Mouse (Mus musculus): ENCODE results near the gene Tshz2. TPM values are rescaled to one million over a fixed set of nuclear protein-coding genes. Genes with fewer than 3 reads are reported as not detected.

Gene Tshz2
- polyA plus RNA-seq, 1 experiment from 2014 or later: 14.8 TPM

DNA sequence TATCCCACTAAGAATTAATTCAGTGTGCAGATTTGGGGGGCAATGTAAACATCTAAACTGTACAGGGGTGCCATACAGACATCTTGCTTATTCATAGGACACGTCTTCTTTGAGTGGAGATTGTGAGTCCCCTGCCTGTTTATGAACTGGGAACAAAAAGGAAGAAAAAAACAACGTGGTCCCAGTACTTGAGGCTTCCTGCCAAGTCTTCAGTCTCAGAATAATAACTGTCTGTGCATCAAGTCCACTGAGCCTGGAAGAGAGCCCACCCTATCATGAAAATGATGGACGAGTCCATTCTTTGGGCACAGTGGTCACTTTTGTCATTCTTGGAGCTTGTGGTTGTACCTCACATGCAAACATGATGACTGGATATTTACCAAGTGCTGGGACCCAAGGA lies 39.1 kb upstream of the Tshz2 start:
- Histone ChIP-seq H3K9ac (ENCODE audit: low read depth, low read length) (no peak overlapping the region), H3K36me3 (ENCODE audit: control insufficient read depth, insufficient read depth, low read length) (no peaks in the 10 kb centered on the region), H3K4me2 (replicated peaks; ENCODE audit: low read depth, low read length) (no peak overlapping the region), H3K27me3 (ENCODE audit: control insufficient read depth, insufficient read depth, low read length) (no peaks in the 10 kb centered on the region), H3K4me1 (ENCODE audit: control insufficient read depth, insufficient read depth, low read length) (no peaks in the 10 kb centered on the region), H3K27ac (ENCODE audit: low read depth, low read length) (no peak overlapping the region), H3K9me3 (ENCODE audit: control insufficient read depth, low read length) (no peaks in the 10 kb centered on the region), H3K4me3 (ENCODE audit: low read length) (no peak overlapping the region)
- 69% methylated on average over 3 of the region's 3 CpGs for WGBS
- no peak for ATAC-seq (ENCODE audit: low FRiP score, low TSS enrichment)

DNA sequence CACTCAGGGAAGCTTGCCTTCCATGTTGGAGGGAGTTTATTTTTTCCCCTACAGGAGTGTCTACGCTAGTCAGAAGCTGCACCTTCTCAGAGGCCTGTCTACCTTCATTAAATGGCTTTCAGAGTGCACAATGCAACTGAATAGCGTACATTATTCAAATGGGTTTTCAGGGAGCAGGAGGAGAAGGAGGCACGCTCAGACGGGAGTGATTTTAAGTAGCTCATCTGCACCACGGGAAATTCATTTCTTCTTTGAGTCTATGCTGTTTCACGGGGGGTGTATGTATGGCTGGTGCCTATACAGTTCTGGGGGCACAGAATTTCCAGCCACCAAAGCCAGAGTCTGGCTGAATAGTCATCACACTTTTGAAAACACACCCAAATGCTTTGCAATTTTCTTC lies 35.5 kb upstream of the Tshz2 start:
- ATAC-seq (ENCODE audit: low FRiP score, low TSS enrichment): no peak
- Histone ChIP-seq H3K9me3 (ENCODE audit: control insufficient read depth, low read length) (no peaks in the 10 kb centered on the region), H3K27me3 (ENCODE audit: control insufficient read depth, insufficient read depth, low read length) (no peaks in the 10 kb centered on the region), H3K4me1 (ENCODE audit: control insufficient read depth, insufficient read depth, low read length) (no peaks in the 10 kb centered on the region), H3K9ac (ENCODE audit: low read depth, low read length) (no peak overlapping the region), H3K4me3 (ENCODE audit: low read length) (no peak overlapping the region), H3K36me3 (ENCODE audit: control insufficient read depth, insufficient read depth, low read length) (no peaks in the 10 kb centered on the region), H3K27ac (ENCODE audit: low read depth, low read length) (no peak overlapping the region), H3K4me2 (replicated peaks; ENCODE audit: low read depth, low read length) (no peak overlapping the region)
- WGBS: 83% methylated on average over 6 of the region's 6 CpGs

- no peak overlapping the region for H3K9ac ChIP-seq (ENCODE audit: low read depth, low read length)
- no peak overlapping the region for H3K4me2 ChIP-seq (replicated peaks; ENCODE audit: low read depth, low read length)
- WGBS: 90% methylated on average over 8 of the region's 8 CpGs
- no peaks in the 10 kb centered on the region for H3K4me1 ChIP-seq (ENCODE audit: control insufficient read depth, insufficient read depth, low read length)
- H3K27ac ChIP-seq (ENCODE audit: low read depth, low read length): no peak overlapping the region
- H3K4me3 ChIP-seq (ENCODE audit: low read length): no peak overlapping the region
- no peaks in the 10 kb centered on the region for H3K36me3 ChIP-seq (ENCODE audit: control insufficient read depth, insufficient read depth, low read length)
- no peaks in the 10 kb centered on the region for H3K27me3 ChIP-seq (ENCODE audit: control insufficient read depth, insufficient read depth, low read length)
- no peak for ATAC-seq (ENCODE audit: low FRiP score, low TSS enrichment)
- no peaks in the 10 kb centered on the region for H3K9me3 ChIP-seq (ENCODE audit: control insufficient read depth, low read length)
Measured at GRCm38 (mm10) chr2:169597971-169598370, 34.8 kb upstream of the Tshz2 start.

- Histone ChIP-seq H3K4me1 (ENCODE audit: control insufficient read depth, insufficient read depth, low read length) (no peaks in the 10 kb centered on the region), H3K27ac (ENCODE audit: low read depth, low read length) (no peak overlapping the region), H3K4me3 (ENCODE audit: low read length) (no peak overlapping the region), H3K4me2 (replicated peaks; ENCODE audit: low read depth, low read length) (no peak overlapping the region), H3K9ac (ENCODE audit: low read depth, low read length) (no peak overlapping the region), H3K9me3 (ENCODE audit: control insufficient read depth, low read length) (no peaks in the 10 kb centered on the region), H3K36me3 (ENCODE audit: control insufficient read depth, insufficient read depth, low read length) (no peaks in the 10 kb centered on the region), H3K27me3 (ENCODE audit: control insufficient read depth, insufficient read depth, low read length) (no peaks in the 10 kb centered on the region)
- no peak for ATAC-seq (ENCODE audit: low FRiP score, low TSS enrichment)
- WGBS: 88% methylated on average over 4 of the region's 4 CpGs
Measured at GRCm38 (mm10) chr2:169599591-169599990, 33.2 kb upstream of the Tshz2 start.

DNA sequence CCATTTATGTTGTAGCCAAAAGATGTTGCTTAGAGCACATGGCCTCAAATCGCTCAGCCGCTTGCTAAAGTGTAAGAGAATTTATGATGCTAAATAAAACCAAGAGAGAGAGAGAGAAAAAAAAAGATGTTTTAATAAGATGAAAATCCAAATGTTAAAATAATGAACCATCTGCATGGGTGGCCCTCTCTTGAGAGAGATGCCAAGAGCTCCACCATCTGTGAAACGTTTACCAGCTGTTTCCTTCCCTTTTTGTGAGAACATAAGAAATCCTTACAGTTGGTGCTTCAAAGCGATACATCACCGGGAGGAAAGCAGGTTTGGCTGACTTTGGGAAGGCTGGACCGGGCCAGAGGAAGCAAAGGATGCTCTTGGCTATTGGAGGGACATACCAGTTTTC lies 32.6 kb upstream of the Tshz2 start:
- no peak for ATAC-seq (ENCODE audit: low FRiP score, low TSS enrichment)
- H3K9me3 ChIP-seq (ENCODE audit: control insufficient read depth, low read length): no peaks in the 10 kb centered on the region
- no peaks in the 10 kb centered on the region for H3K4me1 ChIP-seq (ENCODE audit: control insufficient read depth, insufficient read depth, low read length)
- H3K4me3 ChIP-seq (ENCODE audit: low read length): no peak overlapping the region
- no peak overlapping the region for H3K4me2 ChIP-seq (replicated peaks; ENCODE audit: low read depth, low read length)
- no peaks in the 10 kb centered on the region for H3K36me3 ChIP-seq (ENCODE audit: control insufficient read depth, insufficient read depth, low read length)
- 50% methylated on average over 6 of the region's 6 CpGs for WGBS
- H3K9ac ChIP-seq (ENCODE audit: low read depth, low read length): no peak overlapping the region
- H3K27ac ChIP-seq (ENCODE audit: low read depth, low read length): no peak overlapping the region
- no peaks in the 10 kb centered on the region for H3K27me3 ChIP-seq (ENCODE audit: control insufficient read depth, insufficient read depth, low read length)

DNA sequence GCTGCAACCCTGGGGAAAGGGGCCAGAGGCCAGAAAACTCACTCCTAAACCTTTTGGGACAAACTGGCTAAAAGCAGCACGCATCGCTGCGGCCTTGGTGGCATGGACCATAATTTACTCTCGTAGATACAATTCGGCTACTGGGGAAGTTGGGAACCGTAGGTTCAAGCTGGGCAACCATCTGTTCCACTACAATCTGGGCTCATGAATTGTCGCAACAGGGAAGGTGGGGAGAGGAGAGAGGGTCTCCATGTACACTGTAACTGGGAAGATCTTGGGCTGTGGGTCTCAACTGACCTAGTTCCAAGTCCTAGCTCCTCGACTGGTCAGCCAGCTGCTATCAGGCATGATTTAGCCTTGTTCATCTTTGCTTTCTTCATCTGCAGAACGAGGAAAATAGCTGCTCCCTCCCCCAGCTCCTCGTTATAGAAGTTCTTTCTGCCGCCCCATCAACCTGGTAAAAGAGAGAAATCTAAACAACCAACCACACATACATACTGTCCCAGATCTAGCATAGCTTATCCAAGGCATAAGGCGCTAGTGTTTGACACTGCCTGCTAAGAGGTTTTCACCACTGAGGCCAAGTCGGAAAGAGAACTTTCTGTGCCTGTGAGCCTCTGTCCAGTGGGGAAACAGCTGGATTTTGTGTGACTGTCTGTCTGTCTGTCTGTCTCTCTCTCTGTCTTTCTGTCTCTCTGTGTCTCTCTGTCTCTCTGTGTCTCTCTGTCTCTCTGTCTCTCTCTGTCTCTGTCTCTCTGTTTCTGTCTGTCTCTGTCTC lies 25.7 kb upstream of the Tshz2 start:
- Histone ChIP-seq H3K4me3 (ENCODE audit: low read length) (no peak overlapping the region), H3K27me3 (ENCODE audit: control insufficient read depth, insufficient read depth, low read length) (no peaks in the 10 kb centered on the region), H3K4me2 (replicated peaks; ENCODE audit: low read depth, low read length) (no peak overlapping the region), H3K36me3 (ENCODE audit: control insufficient read depth, insufficient read depth, low read length) (no peaks in the 10 kb centered on the region), H3K4me1 (ENCODE audit: control insufficient read depth, insufficient read depth, low read length) (peaks cover 27% of the 10 kb centered on the region), H3K27ac (ENCODE audit: low read depth, low read length) (no peak overlapping the region), H3K9ac (ENCODE audit: low read depth, low read length) (no peak overlapping the region), H3K9me3 (ENCODE audit: control insufficient read depth, low read length) (no peaks in the 10 kb centered on the region)
- ATAC-seq (ENCODE audit: low FRiP score, low TSS enrichment): no peak
- 58% methylated on average over 13 of the region's 13 CpGs for WGBS

DNA sequence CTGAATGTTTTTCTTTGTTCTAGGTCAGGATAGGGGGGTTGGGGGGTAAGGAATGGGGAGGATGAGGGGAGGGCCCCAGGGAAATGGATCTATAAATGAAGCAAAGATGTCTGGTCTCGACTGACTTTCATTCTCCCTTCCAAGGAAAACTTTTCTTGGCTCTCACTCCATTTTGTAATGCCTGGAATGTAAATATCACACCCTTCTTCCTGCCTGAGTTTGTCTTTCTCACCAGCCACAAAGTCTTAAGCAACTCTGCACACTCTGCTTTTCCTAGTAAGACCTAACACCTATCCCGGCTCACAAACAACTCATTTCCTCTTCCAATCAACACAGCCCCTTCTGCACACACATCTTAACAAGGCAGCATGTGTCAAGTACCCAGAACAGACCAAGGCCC lies 25.0 kb upstream of the Tshz2 start:
- no peak overlapping the region for H3K4me3 ChIP-seq (ENCODE audit: low read length)
- WGBS: 17% methylated on average over 2 of the region's 2 CpGs
- no peak for ATAC-seq (ENCODE audit: low FRiP score, low TSS enrichment)
- H3K27me3 ChIP-seq (ENCODE audit: control insufficient read depth, insufficient read depth, low read length): no peaks in the 10 kb centered on the region
- H3K36me3 ChIP-seq (ENCODE audit: control insufficient read depth, insufficient read depth, low read length): no peaks in the 10 kb centered on the region
- peaks cover 27% of the 10 kb centered on the region for H3K4me1 ChIP-seq (ENCODE audit: control insufficient read depth, insufficient read depth, low read length)
- no peak overlapping the region for H3K4me2 ChIP-seq (replicated peaks; ENCODE audit: low read depth, low read length)
- H3K9ac ChIP-seq (ENCODE audit: low read depth, low read length): no peak overlapping the region
- H3K27ac ChIP-seq (ENCODE audit: low read depth, low read length): no peak overlapping the region
- H3K9me3 ChIP-seq (ENCODE audit: control insufficient read depth, low read length): no peaks in the 10 kb centered on the region

- H3K4me3 ChIP-seq (ENCODE audit: low read length): no peak overlapping the region
- no peaks in the 10 kb centered on the region for H3K27me3 ChIP-seq (ENCODE audit: control insufficient read depth, insufficient read depth, low read length)
- H3K27ac ChIP-seq (ENCODE audit: low read depth, low read length): no peak overlapping the region
- WGBS: 23% methylated on average over 13 of the region's 13 CpGs
- ATAC-seq (ENCODE audit: low FRiP score, low TSS enrichment): no peak
- no peak overlapping the region for H3K9ac ChIP-seq (ENCODE audit: low read depth, low read length)
- H3K4me2 ChIP-seq (replicated peaks; ENCODE audit: low read depth, low read length): peak overlapping the region; percentile 18; the same call in 1 of the 2 replicates
- peaks cover 27% of the 10 kb centered on the region for H3K4me1 ChIP-seq (ENCODE audit: control insufficient read depth, insufficient read depth, low read length)
- no peaks in the 10 kb centered on the region for H3K36me3 ChIP-seq (ENCODE audit: control insufficient read depth, insufficient read depth, low read length)
- no peaks in the 10 kb centered on the region for H3K9me3 ChIP-seq (ENCODE audit: control insufficient read depth, low read length)
Measured at GRCm38 (mm10) chr2:169609956-169610355, 22.9 kb upstream of the Tshz2 start.

DNA sequence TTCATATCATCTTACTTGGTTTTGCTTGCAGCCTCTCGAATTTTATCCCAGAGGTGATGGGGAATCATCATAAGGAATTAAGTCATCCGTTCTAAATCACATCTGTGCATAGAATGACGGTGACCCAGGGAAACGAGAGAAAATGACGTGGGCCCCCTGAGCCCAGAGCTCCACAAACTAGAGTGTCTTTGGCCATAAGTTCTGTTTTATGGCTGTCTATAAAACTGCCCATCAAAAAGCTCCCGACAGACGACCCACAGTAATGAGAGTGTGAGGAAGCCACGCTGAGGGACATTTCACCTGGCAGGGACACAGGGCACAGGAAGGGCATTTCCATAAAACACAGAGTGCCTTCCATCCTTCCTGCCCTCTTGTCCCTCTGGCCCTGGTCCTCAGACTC lies 21.9 kb upstream of the Tshz2 start:
- WGBS: 11% methylated on average over 8 of the region's 8 CpGs
- Histone ChIP-seq H3K36me3 (ENCODE audit: control insufficient read depth, insufficient read depth, low read length) (no peaks in the 10 kb centered on the region), H3K9ac (ENCODE audit: low read depth, low read length) (no peak overlapping the region), H3K4me1 (ENCODE audit: control insufficient read depth, insufficient read depth, low read length) (peaks cover 27% of the 10 kb centered on the region), H3K27ac (ENCODE audit: low read depth, low read length) (0 out of 2 replicates have a peak overlapping the region, but pooled peaks have one; percentile 1), H3K27me3 (ENCODE audit: control insufficient read depth, insufficient read depth, low read length) (no peaks in the 10 kb centered on the region), H3K4me2 (replicated peaks; ENCODE audit: low read depth, low read length) (no peak overlapping the region), H3K4me3 (ENCODE audit: low read length) (no peak overlapping the region), H3K9me3 (ENCODE audit: control insufficient read depth, low read length) (no peaks in the 10 kb centered on the region)
- ATAC-seq (ENCODE audit: low FRiP score, low TSS enrichment): peak; percentile 67

Data from kidney, embryonic 14.5 days (tissue).